Mouse (Mus musculus): ENCODE measurements at regions not wholly inside any gene's neighbourhood (a gene's known extent, or its start where the extent isn't known, plus 50 kb on each side); places are given as distances from the start of the nearest gene placed in this dataset.

DNA sequence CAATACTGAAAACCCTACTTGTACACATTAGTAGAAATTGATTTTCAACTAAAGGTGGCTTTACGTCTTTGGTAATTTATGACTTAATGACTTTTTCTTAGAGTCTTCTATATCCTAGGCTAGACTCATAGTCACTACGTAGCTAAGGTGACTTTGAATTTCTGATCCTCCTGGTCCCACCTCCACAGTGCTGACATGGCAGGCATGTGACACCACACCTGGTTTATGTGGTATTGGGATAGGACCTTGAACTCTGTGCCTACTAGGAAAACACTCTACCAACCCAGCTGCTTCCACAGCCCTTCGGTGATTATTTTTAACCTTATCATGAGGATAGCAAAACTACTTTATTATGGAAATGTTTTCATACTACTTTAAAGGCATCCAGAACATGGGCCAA, 51.5 kb upstream of the D7Ertd443e start:
- no peak for DNase-seq (ENCODE audit: low read depth, low spot score)

DNA sequence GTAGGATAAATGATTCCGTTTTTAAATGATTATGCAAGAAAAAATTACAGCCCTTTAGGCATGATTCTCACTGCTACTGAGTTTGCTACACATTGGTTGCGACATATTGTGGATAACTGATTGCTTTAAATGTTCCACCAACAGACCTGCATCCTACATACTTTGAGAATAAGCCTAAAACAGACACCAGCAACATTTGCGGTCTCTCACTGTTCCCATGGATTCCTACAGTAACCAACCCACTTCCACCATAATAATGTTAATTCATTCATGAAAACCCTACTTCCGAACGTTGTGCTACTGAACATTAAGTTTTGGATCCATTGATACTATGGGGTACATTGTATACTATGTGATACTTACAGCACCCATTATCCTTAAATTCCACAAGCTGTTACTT, 53.8 kb upstream of the D7Ertd443e start:
- DNase-seq (ENCODE audit: low read depth, low spot score): no peak

DNA sequence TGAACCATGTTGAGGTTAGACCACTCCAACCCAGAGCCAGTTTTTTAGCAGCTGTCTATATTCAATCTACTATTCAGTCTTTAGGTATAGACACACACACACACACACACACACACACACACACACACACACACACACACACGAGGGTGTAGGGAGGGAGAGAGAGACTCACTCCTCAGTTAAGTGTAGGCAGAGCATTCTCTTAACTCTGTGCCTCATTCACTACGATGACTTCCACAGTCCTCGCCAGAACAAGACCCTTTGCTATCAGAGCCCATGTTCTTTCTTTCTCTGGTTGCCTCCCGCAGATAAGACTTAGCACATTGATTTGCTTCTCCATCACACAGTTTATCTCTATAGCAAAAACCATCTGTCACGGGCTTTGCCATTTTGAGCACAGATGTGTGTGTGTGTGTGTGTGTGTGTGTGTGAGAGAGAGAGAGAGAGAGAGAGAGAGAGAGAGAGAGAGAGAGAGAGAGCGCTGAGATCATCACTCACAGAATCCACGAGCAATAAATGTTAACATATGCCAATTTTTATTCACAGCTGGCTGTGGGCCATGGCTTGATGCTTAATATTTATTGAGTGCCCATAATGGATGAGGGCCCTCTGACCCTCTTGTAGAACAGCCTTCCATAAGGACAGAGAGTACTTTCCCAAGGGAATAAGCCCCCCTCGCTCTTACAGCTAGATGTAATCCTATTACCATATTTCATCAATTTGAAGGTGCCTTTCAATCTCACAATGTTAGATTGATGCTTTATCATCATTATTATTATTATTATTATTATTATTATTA, 59.7 kb upstream of the D7Ertd443e start:
- DNase-seq (ENCODE audit: low read depth, low spot score): no peak

DNA sequence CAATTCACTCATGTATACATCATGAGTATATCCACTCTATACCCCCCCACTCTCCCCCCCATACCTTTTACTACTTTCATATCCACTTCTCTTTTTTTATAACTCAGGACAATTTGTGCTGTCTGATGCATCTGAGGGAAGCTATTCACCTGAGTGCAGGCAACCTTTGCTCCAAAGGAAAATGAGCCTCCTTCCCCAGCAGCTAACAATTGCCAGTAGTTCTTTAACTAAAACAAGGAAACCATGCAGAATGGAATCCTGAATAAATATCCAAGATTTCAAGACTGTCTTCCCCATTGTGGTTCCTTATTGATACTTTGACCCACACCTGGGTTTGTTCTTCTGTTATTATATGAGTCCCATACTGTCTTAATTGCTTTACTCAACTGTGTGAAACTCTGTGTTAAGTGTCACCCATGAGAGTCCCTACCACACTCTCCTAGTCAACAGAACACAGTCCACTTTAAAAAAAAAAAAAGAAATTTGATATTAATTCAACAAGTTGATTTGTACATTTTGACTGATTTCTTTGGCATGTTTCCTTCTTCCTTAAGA, 62.3 kb upstream of the D7Ertd443e start:
- no peak for DNase-seq (ENCODE audit: low read depth, low spot score)

DNA sequence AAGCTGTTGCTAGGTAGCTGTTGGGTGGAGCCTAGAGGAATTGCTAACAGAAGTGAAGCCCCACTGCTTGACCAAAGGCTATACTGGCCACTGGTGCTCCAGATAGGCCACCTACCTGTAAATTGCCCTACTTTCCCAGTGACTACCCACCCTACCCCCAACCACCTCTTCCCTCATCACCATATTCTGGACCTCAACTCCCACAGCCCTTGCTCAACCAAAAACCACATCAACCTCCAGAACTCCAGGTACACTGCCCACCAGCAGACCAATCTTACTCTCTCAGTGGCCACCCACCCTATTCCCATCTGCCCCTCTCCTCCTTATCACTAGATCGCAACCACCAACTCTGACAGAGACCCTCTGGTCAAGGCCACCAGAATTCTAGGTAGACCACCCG, 63.4 kb upstream of the D7Ertd443e start:
- DNase-seq (ENCODE audit: low read depth, low spot score): no peak

DNA sequence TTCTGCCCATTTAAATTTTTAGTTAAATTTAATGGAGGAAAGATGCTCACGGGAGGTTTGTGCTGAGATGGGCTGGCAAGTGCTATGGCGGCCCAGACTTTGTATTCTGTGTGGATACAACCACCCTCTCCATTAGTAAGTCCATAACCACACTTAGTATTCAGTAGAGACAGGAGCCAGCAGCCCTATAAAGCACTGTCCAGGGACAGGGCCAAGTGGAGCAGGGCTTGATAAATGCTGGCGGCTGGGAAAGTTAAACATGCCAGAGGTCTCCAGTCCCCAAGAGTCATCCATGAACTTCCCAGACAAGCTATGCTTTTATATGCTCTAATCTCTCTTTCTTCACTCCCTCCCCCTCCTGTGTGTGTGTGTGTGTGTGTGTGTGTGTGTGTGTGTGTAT, 77.2 kb upstream of the D7Ertd443e start:
- no peak for DNase-seq (ENCODE audit: low read depth, low spot score)

DNA sequence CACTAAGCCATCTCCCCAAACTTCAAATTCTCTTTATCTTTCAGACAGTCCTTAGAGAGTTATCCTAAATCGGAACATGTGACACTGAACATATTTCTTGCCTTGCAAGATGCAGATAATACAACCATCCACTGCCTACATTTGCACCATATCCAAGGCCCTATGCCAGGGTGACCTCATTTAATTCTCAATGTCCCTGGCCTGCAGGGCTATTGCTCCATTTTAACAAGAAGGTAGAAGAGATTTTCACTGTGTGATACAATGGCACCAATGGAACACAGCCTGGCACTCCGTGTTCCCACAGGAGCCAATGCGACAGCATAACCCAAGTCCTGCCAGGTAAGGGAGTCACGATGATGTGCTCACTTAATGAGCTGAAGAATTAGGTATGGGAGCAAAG, 77.9 kb upstream of the D7Ertd443e start:
- no peak for DNase-seq (ENCODE audit: low read depth, low spot score)

DNA sequence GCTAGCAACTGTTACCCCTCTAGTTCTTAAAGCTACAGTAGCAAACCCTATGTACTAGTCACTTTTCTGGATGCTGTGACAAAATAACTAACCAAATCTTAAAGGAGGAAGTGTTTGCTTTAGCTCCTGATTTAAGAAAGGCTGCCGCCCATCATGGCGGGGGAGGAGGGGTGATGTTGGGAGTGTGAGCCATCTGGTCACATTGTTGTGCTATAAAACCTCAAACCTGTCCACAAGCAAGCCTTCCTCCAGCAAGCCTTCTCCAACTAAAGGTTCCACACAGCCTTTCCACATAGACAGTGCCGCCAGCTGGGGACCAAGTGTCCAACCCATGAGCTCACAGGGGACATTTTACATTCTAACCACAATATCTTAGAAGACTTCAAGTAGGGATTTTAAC, 81.8 kb upstream of the D7Ertd443e start:
- DNase-seq (ENCODE audit: low read depth, low spot score): peak; percentile 43

DNA sequence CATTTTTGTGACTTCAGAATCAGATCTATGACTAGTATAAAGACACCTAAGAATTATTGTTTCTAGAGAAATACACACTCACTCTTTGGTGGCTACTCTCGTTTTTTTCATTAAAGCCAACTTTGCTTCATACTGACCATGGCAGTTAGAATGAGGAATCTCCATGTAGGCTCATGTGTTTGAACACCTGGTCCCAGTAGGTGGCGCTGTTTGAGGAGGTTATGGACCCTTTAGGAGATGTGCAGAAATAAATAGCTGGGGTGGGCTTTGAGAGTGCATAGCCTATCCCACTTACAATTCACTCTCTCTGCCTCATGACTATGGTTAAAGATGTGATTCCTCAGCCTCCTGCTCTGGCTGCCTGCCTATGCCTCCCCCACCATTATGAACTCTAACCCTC, 85.8 kb upstream of the D7Ertd443e start:
- peak; percentile 48 for DNase-seq (ENCODE audit: low read depth, low spot score)

DNA sequence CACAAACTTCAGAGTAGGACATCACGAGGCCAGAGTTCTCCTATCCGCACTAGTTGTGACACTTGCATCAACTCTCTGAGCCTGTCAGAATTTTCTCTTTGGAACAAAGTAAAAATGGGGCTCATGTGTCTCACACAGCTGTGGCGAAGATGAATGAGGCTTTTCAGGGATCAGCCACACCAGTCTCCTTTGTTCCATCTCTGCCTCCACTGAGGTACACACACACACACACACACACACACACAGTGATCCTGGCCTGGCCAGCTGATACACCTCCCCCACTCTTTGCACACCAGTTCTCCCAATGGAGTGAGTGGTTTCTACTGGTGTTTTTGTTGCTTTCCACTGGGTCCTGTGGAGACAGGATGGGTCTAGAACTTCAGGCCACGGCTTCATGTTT, 105.9 kb upstream of the D7Ertd443e start:
- DNase-seq (ENCODE audit: low read depth, low spot score): peak; percentile 92

DNA sequence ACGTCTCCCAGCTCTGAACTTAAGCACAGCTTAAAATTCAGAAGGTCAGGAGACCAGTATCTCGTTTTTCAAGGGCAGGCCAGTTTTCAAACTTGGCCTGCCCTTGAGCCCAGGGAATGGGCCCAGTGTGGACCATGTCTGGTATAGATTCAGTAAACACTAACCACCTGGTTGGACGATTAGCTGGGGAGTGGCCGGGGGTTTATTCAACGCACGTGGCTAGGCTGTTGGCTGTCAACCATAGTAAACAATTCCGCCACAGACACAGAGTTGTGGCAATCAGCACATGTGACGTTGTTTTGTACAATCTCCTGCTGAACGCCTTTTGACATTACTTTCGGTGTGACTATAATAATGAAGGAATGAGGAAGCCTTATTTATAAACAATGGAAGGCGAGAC, 111.8 kb upstream of the D7Ertd443e start:
- peak; percentile 36 for DNase-seq (ENCODE audit: low read depth, low spot score)

DNA sequence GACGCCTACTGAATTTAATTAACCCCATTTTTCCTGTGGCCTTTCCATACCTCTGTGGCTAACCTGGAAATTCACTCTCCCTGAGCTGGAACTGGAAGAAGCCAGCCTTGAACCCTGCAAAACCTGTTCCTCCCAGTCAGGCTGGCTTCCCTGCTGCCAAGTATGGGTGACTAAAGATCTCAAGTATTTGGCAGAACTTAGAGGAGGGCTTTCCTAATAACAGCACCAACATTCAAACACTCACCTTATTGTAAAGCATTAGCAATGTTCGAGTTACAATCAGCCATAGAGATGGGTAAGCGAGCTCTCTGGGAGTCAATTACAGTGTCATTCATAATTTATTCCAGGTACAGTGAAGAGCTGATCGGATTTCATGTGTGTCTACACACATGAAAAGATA, 112.4 kb upstream of the D7Ertd443e start:
- no peak for DNase-seq (ENCODE audit: low read depth, low spot score)

DNA sequence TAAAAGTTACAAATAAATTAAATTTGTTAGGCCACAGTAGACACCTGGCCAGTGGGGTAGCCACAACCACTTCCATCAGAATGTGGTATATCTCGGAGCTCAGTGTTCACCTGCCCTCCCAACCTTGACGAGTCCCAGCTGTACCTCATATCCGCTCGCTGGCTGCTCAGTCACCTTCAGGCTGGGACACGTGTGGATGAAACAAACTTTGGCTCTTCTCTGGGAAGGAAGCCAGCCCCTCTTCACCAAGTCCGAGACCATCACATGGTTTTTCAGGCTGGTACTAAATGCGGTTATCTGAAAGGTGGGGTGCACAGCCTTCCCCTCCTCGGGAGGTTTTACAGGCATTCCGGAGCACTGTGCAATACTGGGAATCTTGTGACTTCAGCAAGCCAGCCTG, 113.3 kb upstream of the D7Ertd443e start:
- peak; percentile 13 for DNase-seq (ENCODE audit: low read depth, low spot score)

DNA sequence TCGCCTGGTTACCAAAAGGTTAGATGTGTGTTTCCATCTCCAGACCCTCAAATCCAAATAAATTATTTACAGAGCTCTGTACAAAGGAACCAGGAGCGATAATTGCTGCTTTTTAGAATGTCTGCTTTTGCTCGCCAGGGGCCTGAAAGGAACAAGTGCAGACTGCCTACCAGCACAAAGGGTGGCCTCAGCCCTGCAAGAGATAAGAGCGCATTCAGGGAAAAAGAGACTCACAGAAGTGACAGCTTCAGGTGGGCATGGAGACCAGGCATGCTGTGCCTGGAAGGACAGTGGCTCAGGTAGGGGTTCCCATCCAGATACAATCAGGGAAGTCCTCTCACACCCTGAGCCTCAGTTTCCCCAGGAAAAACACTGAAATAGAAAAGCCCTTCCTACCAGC, 114.0 kb upstream of the D7Ertd443e start:
- DNase-seq (ENCODE audit: low read depth, low spot score): no peak

DNA sequence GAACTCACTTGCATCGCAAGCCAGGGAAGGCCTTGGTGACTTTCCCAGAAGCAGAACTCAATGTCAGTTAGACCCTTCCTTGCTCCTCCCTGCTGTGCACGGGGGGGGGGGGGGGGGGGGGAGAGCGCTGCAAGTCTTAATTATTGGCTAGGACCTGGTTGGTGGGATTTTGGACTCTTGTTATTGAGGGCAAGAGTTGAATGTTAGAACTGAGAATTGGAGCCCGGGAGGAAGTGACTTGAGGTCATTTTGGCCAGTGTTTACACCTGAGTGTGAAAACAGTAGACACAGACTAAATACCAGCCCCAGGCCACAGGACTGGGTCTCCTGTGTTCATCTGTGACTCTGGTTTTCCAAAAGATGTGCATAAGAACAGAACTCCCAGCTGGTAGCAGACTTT, 114.7 kb upstream of the D7Ertd443e start:
- DNase-seq (ENCODE audit: low read depth, low spot score): no peak

DNA sequence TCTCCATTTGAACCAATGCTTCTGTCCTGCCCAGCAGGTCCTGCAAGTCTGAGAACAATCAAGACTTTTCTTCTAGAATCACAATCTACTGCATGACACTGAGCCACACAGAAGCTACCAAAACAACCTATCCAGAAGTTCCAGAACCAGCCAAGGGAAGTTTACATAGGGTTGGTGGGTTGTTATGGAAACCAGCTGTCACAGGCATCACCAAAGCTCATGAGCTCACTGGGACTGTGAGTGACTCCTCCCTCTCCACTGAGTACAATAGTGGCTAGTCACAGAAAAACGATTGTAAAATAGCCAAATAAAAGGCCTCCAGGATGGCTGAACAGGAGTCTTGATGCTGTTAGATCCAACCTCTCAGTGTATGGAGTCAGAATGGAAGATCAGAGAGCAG, 115.6 kb upstream of the D7Ertd443e start:
- DNase-seq (ENCODE audit: low read depth, low spot score): peak; percentile 89

DNA sequence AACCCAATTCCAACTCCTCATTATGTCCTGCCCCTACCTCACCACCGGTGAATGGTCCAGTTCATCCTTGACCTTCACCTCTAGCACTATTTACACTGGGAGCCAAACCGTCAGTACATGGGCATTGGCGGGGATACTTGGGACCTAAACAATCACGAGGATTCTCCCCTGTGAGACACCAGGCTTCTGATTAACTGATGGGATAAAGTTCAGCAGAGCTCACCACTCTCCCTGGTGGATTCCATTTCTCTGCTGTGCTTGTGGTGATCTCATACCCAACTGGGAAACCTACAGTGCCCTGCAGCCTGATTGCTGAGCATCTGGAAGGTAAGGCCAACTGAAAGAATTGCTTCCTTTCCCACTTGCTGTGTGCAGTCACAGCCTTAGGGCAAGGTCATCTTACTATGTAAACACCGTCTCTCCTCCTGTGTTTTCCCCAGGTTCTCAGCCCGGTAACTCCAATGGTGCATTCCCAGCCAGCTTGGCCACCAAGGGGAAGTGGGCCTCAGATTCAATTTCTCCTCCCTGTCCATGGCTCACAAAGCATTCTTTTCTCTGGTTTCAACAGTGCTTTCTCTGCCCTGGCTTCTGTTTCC, 125.0 kb upstream of the D7Ertd443e start:
- DNase-seq (ENCODE audit: low read depth, low spot score): no peak

DNA sequence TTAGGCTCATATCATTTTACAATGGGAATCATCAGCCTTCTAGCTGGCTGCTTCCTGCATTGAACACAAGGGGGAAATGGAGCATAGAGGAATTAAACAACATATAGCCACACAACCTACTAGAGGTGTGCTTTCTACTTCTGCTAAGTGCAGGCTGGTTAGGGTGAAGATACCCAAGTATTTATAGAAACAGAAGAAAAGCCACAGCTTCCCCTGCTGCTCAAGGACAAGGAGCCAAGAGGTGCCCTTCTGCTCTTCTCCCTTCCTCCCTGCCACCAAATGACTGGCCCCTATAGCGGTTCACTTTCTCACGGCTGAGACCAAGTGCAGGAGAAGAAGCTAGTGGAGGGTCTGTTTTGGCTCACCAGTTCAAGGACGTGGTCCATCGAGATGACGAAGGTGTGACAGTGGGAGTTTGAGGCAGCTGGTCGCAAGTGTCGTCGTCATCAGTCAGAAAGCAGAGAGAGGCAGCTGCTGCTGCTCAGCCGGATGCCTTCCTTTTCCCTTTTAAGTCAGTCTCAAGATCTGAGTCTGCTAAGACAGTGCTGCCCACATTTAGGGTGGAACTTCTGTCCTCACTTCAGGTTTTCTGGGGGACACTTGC, 134.0 kb upstream of the D7Ertd443e start:
- peak; percentile 21 for DNase-seq (ENCODE audit: low read depth, low spot score)

DNA sequence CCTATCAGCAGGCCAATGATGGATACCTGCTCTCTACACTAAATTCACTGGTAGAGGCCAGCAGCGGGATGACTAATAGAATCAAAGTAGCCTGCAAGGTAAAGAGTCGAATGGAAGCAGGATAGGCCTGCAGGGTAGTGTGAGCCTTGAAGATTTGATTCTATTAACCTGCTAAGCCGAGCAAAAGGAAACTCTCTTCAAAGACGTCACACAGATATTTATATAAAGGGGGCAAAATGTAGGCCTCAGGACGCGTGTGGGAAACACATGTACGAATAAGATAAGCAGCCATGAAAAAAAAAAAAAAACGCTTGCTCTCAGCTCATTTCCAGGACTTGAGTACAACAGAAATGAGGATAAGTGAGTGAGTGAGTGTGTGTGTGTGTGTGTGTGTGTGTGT, 138.4 kb upstream of the D7Ertd443e start:
- no peak for DNase-seq (ENCODE audit: low read depth, low spot score)

DNA sequence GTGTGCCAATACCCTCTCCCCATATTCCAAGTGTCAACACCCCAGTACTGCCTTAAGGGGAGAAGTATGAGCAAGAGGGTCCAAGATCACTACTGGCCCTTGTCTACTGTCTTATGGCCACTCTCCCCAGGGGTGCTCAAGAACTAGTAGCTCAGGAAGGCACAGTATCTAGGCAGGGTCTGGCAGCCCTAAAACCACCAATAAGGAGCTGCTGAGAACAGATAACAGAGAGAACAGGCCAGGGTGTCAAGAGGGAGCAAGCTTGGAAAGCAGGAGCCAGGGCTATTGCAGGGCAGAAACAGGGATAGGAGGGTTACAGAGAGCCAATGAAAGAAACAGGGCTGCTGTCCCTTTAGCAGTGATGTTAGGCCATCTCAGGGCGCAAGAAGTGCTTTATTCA, 139.6 kb upstream of the D7Ertd443e start:
- no peak for DNase-seq (ENCODE audit: low read depth, low spot score)

DNA sequence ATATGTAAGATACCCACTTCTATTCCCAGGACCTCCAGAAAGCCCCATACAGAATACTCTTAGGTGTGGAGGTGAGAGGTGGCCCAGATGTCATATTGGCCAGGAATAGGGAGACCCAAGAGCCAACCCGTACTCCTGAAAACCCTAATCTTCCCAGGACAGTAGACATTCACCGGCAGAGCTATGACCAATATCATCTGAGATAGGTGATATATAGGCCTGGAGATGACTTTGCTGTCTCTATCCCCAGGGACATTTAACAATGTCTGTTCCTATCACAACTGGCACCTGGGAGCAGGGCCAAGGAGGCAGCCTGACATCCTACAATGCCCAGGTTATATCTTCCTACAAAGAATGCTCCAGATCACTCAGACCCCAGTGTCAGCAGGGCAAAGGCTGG, 140.0 kb upstream of the D7Ertd443e start:
- DNase-seq (ENCODE audit: low read depth, low spot score): no peak

DNA sequence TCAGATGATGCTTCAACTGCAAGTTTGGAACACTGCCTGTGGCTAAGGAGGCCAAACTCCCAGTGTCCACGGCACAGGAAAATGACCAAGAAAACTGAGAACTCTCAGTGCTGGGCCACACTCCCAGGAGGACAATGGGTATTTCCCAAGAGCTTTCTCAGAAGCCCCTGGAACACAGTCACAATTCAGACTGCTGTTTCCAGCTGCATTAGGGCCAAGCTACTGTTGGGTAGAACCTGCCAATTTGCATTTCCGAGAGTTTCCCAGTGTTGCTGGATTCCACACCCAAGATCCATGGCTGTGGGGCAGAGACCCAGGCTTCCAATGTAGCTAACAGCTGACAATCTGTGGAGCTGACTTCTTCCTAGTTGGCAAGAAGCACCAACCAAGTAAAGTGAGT, 141.9 kb upstream of the D7Ertd443e start:
- DNase-seq (ENCODE audit: low read depth, low spot score): peak; percentile 24

DNA sequence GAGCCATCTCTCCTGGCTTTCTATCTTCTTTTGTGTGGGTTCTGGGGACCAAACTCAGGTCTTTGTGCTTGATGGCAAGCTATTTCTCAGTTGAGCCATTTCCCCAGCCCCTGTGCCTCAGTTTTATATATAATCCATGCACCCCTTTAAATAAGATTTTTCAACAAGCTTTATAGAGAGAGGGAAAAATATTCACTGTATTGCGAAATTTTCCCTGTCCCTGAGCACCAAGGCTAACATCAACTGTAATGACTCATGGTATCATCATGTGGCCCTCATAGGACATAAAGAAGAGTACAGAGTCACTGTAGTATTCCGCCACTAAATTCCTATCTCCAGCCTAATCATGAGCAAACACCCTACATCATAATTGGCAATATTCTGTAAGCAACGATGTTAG, 142.4 kb upstream of the Dock1 start:
- no peak for DNase-seq (ENCODE audit: low read depth, low spot score)

All from brain, adult 2 months (tissue).